In the genomic region with DNA sequence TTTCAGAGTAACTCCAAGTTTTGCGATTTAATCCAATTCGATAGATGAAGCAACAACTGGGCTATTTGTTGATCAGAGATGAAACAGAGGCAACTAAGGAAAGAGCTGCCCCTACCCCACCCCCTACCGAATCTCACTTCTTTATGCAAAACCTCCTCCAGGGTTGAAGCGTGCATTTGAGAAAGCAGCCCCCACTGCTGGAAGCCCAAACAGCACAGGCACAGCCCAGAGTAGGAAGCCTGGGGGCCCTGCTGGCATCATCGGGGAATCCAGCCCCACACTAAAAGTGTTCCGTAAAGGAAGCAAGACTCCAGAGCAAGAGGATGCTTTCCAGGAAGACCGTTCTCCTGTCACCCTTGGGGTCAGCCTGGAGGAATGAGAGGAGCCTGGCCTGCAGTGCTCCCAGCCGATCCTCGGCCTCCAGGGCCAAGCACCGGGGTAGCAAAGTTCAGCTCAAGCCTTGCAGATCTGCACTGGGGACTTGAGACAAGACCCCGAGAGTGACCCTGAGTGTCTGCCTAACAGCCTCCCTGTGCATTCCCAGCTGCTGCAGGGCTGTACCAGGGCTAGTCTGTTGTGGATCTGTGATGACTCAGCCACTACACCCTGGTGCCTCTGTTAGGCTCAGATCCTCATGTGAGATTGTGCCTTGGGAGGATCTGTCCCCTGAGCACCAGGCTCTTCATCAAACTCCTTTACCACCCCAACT, we compare ENCODE assay signal across 8 mouse cellular contexts. TPM values are rescaled to one million over a fixed set of nuclear protein-coding genes. Genes with fewer than 3 reads are reported as not detected.
DNase-seq lines count a peak whose midpoint lies in the region; ATAC-seq and TF ChIP-seq lines count a peak whose summit lies in the region.

No protein-coding gene starts in this region.

- H3K9me3 ChIP-seq in heart, embryonic 14.5 days (ENCODE audit: control insufficient read depth, low read length), result no peaks in the 10 kb centered on the region
- no peaks in the 10 kb centered on the region for H3K9me3 ChIP-seq in heart, postnatal 0 days (replicated peaks; ENCODE audit: control insufficient read depth, low read length)

- DNase-seq in heart, adult 8-10 months (ENCODE audit: low spot score), result no peak
- DNase-seq in adrenal gland, postnatal 10 days, result peak; percentile 48
- no peak for DNase-seq in heart, postnatal 0 days (ENCODE audit: low spot score)
- DNase-seq in frontal cortex, adult 2 months (ENCODE audit: extremely low spot score in 1 of 2, low spot score in 1 of 2), result no peak
- DNase-seq in cerebellum, postnatal 10 days, result no peak

- H3K36me3 ChIP-seq in heart, embryonic 14.5 days (ENCODE audit: control insufficient read depth, insufficient read depth, low read length), result peaks cover 53% of the 10 kb centered on the region
- H3K36me3 ChIP-seq in heart, postnatal 0 days (replicated peaks; ENCODE audit: control insufficient read depth, insufficient read depth, low read length), result peaks cover 7% of the 10 kb centered on the region

- TF ChIP-seq EP300 in heart, postnatal 0 days (IDR thresholded peaks at IDR 0.05; ENCODE audit: low read depth), result no peak

- WGBS in heart, embryonic 14.5 days, result 11% methylated on average over 11 of the region's 11 CpGs
- WGBS in heart, postnatal 0 days, result 19% methylated on average over 11 of the region's 11 CpGs

- H3K27ac ChIP-seq in heart, embryonic 14.5 days (replicated peaks in 1 of 2; ENCODE audit: control insufficient read depth in 1 of 2, insufficient read depth in 1 of 2, low read depth in 2 of 2, low read length in 2 of 2), result peak overlapping the region; percentile 30 to 65
- H3K27ac ChIP-seq in heart, postnatal 0 days (ENCODE audit: low read depth), result peak overlapping the region; percentile 36; the same call in 1 of the 2 replicates

- TF ChIP-seq CTCF in heart, postnatal 0 days (IDR thresholded peaks at IDR 0.05; ENCODE audit: low read depth), result no peak

- H3K9ac ChIP-seq in heart, embryonic 14.5 days (ENCODE audit: low read length), result peak overlapping the region; percentile 55; the same call in 1 of the 2 replicates
- H3K9ac ChIP-seq in heart, postnatal 0 days (replicated peaks; ENCODE audit: low read depth, low read length), result no peak overlapping the region; the same call in 1 of the 2 replicates

- H3K4me2 ChIP-seq in heart, embryonic 14.5 days (ENCODE audit: low read length), result peak overlapping the region; percentile 45
- peak overlapping the region; percentile 39 for H3K4me2 ChIP-seq in heart, postnatal 0 days (ENCODE audit: low read depth, low read length)

- no peak overlapping the region for H3K4me3 ChIP-seq in heart, embryonic 14.5 days (ENCODE audit: control insufficient read depth in 1 of 2, insufficient read depth in 1 of 2, low read depth in 1 of 2, low read length in 2 of 2)
- H3K4me3 ChIP-seq in heart, postnatal 0 days (ENCODE audit: low read depth, low read length), result no peak overlapping the region

- peak; percentile 54; the same call in 1 of the 2 replicates for ATAC-seq in heart, embryonic 14.5 days (ENCODE audit: insufficient number of reproducible peaks, insufficient read depth, low FRiP score, low read depth)
- 0 out of 2 replicates have a peak, but pooled peaks have one; percentile 41 for ATAC-seq in heart, postnatal 0 days (ENCODE audit: insufficient read depth, low read depth)
- peak; percentile 73 for ATAC-seq in megakaryocyte-erythroid progenitor cell, adult 5-6 weeks (replicated peaks; ENCODE audit: low FRiP score, low TSS enrichment, poor library complexity, severe bottlenecking)
- ATAC-seq in inflammation-experienced regulatory T-cells, adult 6 months, result no peak

- H3K27me3 ChIP-seq in heart, embryonic 14.5 days (ENCODE audit: control insufficient read depth, insufficient read depth, low read length), result no peaks in the 10 kb centered on the region
- no peaks in the 10 kb centered on the region for H3K27me3 ChIP-seq in heart, postnatal 0 days (ENCODE audit: control insufficient read depth, insufficient read depth, low read length)

- peaks cover 24 to 39% of the 10 kb centered on the region in 2 experiments for H3K4me1 ChIP-seq in heart, embryonic 14.5 days (ENCODE audit: control insufficient read depth in 2 of 2, insufficient read depth in 2 of 2, low read length in 2 of 2)
- H3K4me1 ChIP-seq in heart, postnatal 0 days (ENCODE audit: control insufficient read depth, insufficient read depth), result peaks cover 31% of the 10 kb centered on the region

RNA-seq across cellular contexts. Expression of gene Pbx1, which starts 15.2 kb away (rescaled TPM):
- 27.3 and 30.7 TPM in 2 replicates for polyA plus RNA-seq in heart, embryonic 14.5 days (2014; fragmentation: Nextera tagmentation; extraction: Ambion mirVana)
- 10 to 100 TPM; 48.1 to 60.7 (median 56.2) TPM for total RNA-seq in heart, adult 8-10 months (2022)
- total RNA-seq in adrenal gland, postnatal 10 days (2021), result 100 to 1,000 TPM; 117 to 131 TPM
- total RNA-seq in heart, postnatal 0 days (2014; rRNA removed; ENCODE audit: low replicate concordance), result 31.3 and 42.9 TPM in 2 replicates
- polyA plus RNA-seq in heart, postnatal 0 days (2015; fragmentation: Nextera tagmentation; extraction: Ambion mirVana), result 15.7 and 17.1 TPM in 2 replicates
- total RNA-seq in megakaryocyte-erythroid progenitor cell, adult 5-6 weeks (2014; fragmentation: Nextera tagmentation), result 6.9 and 22.2 TPM in 2 replicates
- 11.0 and 24.8 TPM in 2 replicates for total RNA-seq in megakaryocyte-erythroid progenitor cell, adult 5-6 weeks (2017)
- 125 and 130 TPM in 2 replicates for polyA plus RNA-seq in frontal cortex, adult 2 months (2012; rRNA removed)
- polyA plus RNA-seq in inflammation-experienced regulatory T-cells, adult 6 months (2017; shearing (Covaris generic)), result under 1 TPM in 2 of 3 experiments, not detected in 1; 0.05 to 0.43 TPM
